Mouse (Mus musculus) midbrain, postnatal 0 days (tissue): Measurements from ENCODE around the gene Lin28a. TPM values are rescaled to one million over a fixed set of nuclear protein-coding genes. Genes with fewer than 3 reads are reported as not detected.
"Not testable (repeated sequence)": the region's sequence is repeated elsewhere in the genome, so short reads cannot be mapped to it uniquely, and the experiment has no call there.

Experiments used
- ATAC-seq: fragments of 200-750 bp; cut with Nextera tagmentation; 2 replicates; pipeline ENCODE4 v1.8.0; 2017; ENCODE audit warnings: moderate number of reproducible peaks, mild to moderate bottlenecking, moderate TSS enrichment, moderate library complexity; ENCODE audit not compliant: low FRiP score
- DNase-seq: peaks from one replicate; pipeline ENCODE4 v3.0.0-alpha.2; 2015; ENCODE audit warnings: low spot score
- H3K27ac ChIP-seq: fragments of 300-500 bp; sonication (generic); 2 replicates; pipeline ENCODE4 v1.5.1; 2014; ENCODE audit warnings: low read depth, mild to moderate bottlenecking, low read length, mixed read lengths
- H3K27me3 ChIP-seq: fragments of 300-500 bp; sonication (generic); 2 replicates; pipeline ENCODE4 v1.6.1; 2014; ENCODE audit warnings: low read length, control low read depth, mixed read lengths; ENCODE audit not compliant: insufficient read depth
- H3K36me3 ChIP-seq: fragments of 300-500 bp; sonication (generic); 2 replicates; pipeline ENCODE4 v1.6.1; 2014; ENCODE audit warnings: low read length, control low read depth, mixed read lengths; ENCODE audit not compliant: insufficient read depth
- H3K4me1 ChIP-seq: fragments of 300-500 bp; sonication (generic); 2 replicates; pipeline ENCODE4 v1.6.1; 2014; ENCODE audit warnings: mild to moderate bottlenecking, control low read depth, antibody characterized with exemption, low read length, mixed read lengths; ENCODE audit not compliant: insufficient read depth
- H3K4me2 ChIP-seq: fragments of 300-500 bp; sonication (generic); 2 replicates; pipeline ENCODE4 v1.6.1; 2014; ENCODE audit warnings: low read depth, mild to moderate bottlenecking, low read length, mixed read lengths; ENCODE audit not compliant: poor library complexity, severe bottlenecking
- H3K4me3 ChIP-seq: fragments of 300-500 bp; sonication (generic); 2 replicates; pipeline ENCODE4 v1.5.1; 2014; ENCODE audit warnings: low read depth, mild to moderate bottlenecking, low read length, moderate library complexity
- H3K9ac ChIP-seq: fragments of 300-500 bp; sonication (generic); replicated peaks from 2 replicates; pipeline ENCODE4 v1.6.1; 2014; ENCODE audit warnings: mild to moderate bottlenecking, low read length, moderate library complexity, mixed read lengths; ENCODE audit not compliant: poor library complexity, severe bottlenecking
- H3K9me3 ChIP-seq: fragments of 300-500 bp; sonication (generic); 2 replicates; pipeline ENCODE4 v1.6.1; 2016; ENCODE audit warnings: low read length, control low read depth
- CTCF ChIP-seq: IDR thresholded peaks from 2 replicates; pipeline ENCODE4 v1.5.1; 2016; ENCODE audit warnings: antibody characterized with exemption, mild to moderate bottlenecking
- WGBS: fragments of 180-500 bp; shearing (Covaris S2); extraction: QIAGEN DNeasy Blood & Tissue Kit; methylation state at CpG from one replicate; pipeline ENCODE4 v1.1.7; 2014; 5-methylcytosine and 5-hydroxymethylcytosine counted together
- polyA plus RNA-seq: library from polyadenylated mRNA; unstranded; fragments of >200 nt; fragmentation: Nextera tagmentation; extraction: Ambion mirVana; gene quantifications from 2 replicates; pipeline ENCODE4 v1.2.1, GENCODE M21; 2015
- total RNA-seq: library from RNA; depleted of rRNA; stranded (reverse); fragments of >200 nt; gene quantifications from 2 replicates; pipeline ENCODE4 v1.2.3, GENCODE M21; 2014

Gene Lin28a
- total and polyA plus RNA-seq, 2 experiments from 2014 or later, result 0.04 to 0.05 TPM

GRCm38 (mm10) chr4:133994697-133995096 lies 23.9 kb downstream of the Lin28a start:
- H3K9ac ChIP-seq, result no peak overlapping the region
- H3K4me3 ChIP-seq, result no peak overlapping the region
- H3K4me2 ChIP-seq, result no peak overlapping the region
- ATAC-seq, result no peak
- no peak overlapping the region for H3K27ac ChIP-seq
- peaks cover 41% of the 10 kb centered on the region for H3K36me3 ChIP-seq
- H3K27me3 ChIP-seq, result no peaks in the 10 kb centered on the region
- H3K9me3 ChIP-seq, result no peaks in the 10 kb centered on the region
- TF ChIP-seq CTCF, result no peak
- 93% methylated on average over 8 of the region's 8 CpGs for WGBS
- no peak for DNase-seq
- no peaks in the 10 kb centered on the region for H3K4me1 ChIP-seq

- H3K9ac ChIP-seq, result no peak overlapping the region
- no peak for DNase-seq
- WGBS, result 92% methylated on average over 13 of the region's 13 CpGs
- H3K27ac ChIP-seq, result no peak overlapping the region
- H3K9me3 ChIP-seq, result no peaks in the 10 kb centered on the region
- no peak for TF ChIP-seq CTCF
- H3K27me3 ChIP-seq, result no peaks in the 10 kb centered on the region
- no peak overlapping the region for H3K4me3 ChIP-seq
- no peaks in the 10 kb centered on the region for H3K4me1 ChIP-seq
- H3K4me2 ChIP-seq, result no peak overlapping the region
- peaks cover 47% of the 10 kb centered on the region for H3K36me3 ChIP-seq
- ATAC-seq, result no peak
Observed at GRCm38 (mm10) chr4:133991087-133991660, 27.5 kb downstream of the Lin28a start.

- DNase-seq (peak; percentile 16), ATAC-seq (no peak)
- H3K4me3 ChIP-seq, result no peak overlapping the region
- no peaks in the 10 kb centered on the region for H3K4me1 ChIP-seq
- no peak overlapping the region for H3K27ac ChIP-seq
- peaks cover 47% of the 10 kb centered on the region for H3K36me3 ChIP-seq
- H3K4me2 ChIP-seq, result no peak overlapping the region
- H3K9ac ChIP-seq, result no peak overlapping the region
- WGBS, result 55% methylated on average over 4 of the region's 4 CpGs
- TF ChIP-seq CTCF, result peak; percentile 55
- H3K9me3 ChIP-seq, result no peaks in the 10 kb centered on the region
- no peaks in the 10 kb centered on the region for H3K27me3 ChIP-seq
Observed at GRCm38 (mm10) chr4:133990035-133990434, 28.6 kb downstream of the Lin28a start.

GRCm38 (mm10) chr4:133988289-133988688 lies 30.4 kb downstream of the Lin28a start:
- peaks cover 34% of the 10 kb centered on the region for H3K36me3 ChIP-seq
- H3K4me1 ChIP-seq, DNase-seq, ATAC-seq, H3K4me2 ChIP-seq, H3K27me3 ChIP-seq, H3K27ac ChIP-seq, H3K9ac ChIP-seq, H3K4me3 ChIP-seq, H3K9me3 ChIP-seq: not testable (repeated sequence)
- 93% methylated on average over 8 of the region's 8 CpGs for WGBS

GRCm38 (mm10) chr4:133982936-133983335 lies 35.7 kb downstream of the Lin28a start:
- TF ChIP-seq CTCF, result no peak
- Histone ChIP-seq H3K4me3 (no peak overlapping the region), H3K9ac (no peak overlapping the region), H3K9me3 (no peaks in the 10 kb centered on the region), H3K4me1 (no peaks in the 10 kb centered on the region), H3K36me3 (peaks cover 35% of the 10 kb centered on the region), H3K27ac (no peak overlapping the region), H3K4me2 (no peak overlapping the region), H3K27me3 (no peaks in the 10 kb centered on the region)
- no peak for DNase-seq
- WGBS, result 81% methylated on average over 13 of the region's 13 CpGs
- ATAC-seq, result no peak

GRCm38 (mm10) chr4:133980496-133980895 lies 38.1 kb downstream of the Lin28a start:
- TF ChIP-seq CTCF, result no peak
- Histone ChIP-seq H3K4me2 (no peak overlapping the region), H3K4me3 (no peak overlapping the region), H3K36me3 (peaks cover 34% of the 10 kb centered on the region), H3K9me3 (no peaks in the 10 kb centered on the region), H3K4me1 (no peaks in the 10 kb centered on the region), H3K27ac (no peak overlapping the region), H3K27me3 (no peaks in the 10 kb centered on the region), H3K9ac (no peak overlapping the region)
- no peak for DNase-seq
- 86% methylated on average over 5 of the region's 5 CpGs for WGBS
- no peak for ATAC-seq
